Mouse (Mus musculus) erythroblast, embryonic 14.5 days (primary cell): ENCODE results near the gene Hsbp1. TPM values are rescaled to one million over a fixed set of nuclear protein-coding genes. Genes with fewer than 3 reads are reported as not detected.

Source experiments
- H3K27me3 ChIP-seq: 2 replicates; pipeline ENCODE4 v1.6.1; 2012; ENCODE audit warnings: inconsistent platforms; ENCODE audit not compliant: control insufficient read depth
- H3K36me3 ChIP-seq: 2 replicates; pipeline ENCODE4 v1.6.1; 2012; ENCODE audit warnings: mild to moderate bottlenecking, inconsistent platforms; ENCODE audit not compliant: control insufficient read depth
- H3K4me1 ChIP-seq: 2 replicates; pipeline ENCODE4 v1.6.1; 2012; ENCODE audit warnings: inconsistent platforms; ENCODE audit not compliant: control insufficient read depth
- H3K4me3 ChIP-seq: replicated peaks from 2 replicates; pipeline ENCODE3; 2012; ENCODE audit warnings: moderate library complexity, mild to moderate bottlenecking, inconsistent platforms
- H3K9me3 ChIP-seq: 2 replicates; pipeline ENCODE4 v1.6.1; 2012; ENCODE audit warnings: low read length, inconsistent platforms, mixed read lengths; ENCODE audit not compliant: control insufficient read depth
- GATA1 ChIP-seq: IDR thresholded peaks from 2 replicates; pipeline ENCODE4 v1.6.1; 2012; ENCODE audit warnings: low read length, inconsistent platforms, mixed read lengths
- TAL1 ChIP-seq: IDR thresholded peaks from 3 replicates; pipeline ENCODE4 v1.6.1; 2012; ENCODE audit warnings: low read length, inconsistent platforms, mixed read lengths
- polyA plus RNA-seq: library from polyadenylated mRNA; stranded (reverse); fragments of >175 nt; gene quantifications from 2 replicates; pipeline ENCODE4 v1.2.3, GENCODE M21; 2012

Gene Hsbp1
- polyA plus RNA-seq, 1 experiment: 1.7 TPM

- H3K27me3 ChIP-seq: no peaks in the 10 kb centered on the region
- no peak overlapping the region for H3K4me3 ChIP-seq
- TF ChIP-seq GATA1 (no peak), TAL1 (no peak)
- H3K36me3 ChIP-seq: no peaks in the 10 kb centered on the region
- peaks cover 3% of the 10 kb centered on the region; the same call in 1 of the 2 replicates for H3K9me3 ChIP-seq
- H3K4me1 ChIP-seq: no peaks in the 10 kb centered on the region
Measured at GRCm38 (mm10) chr8:119378476-119378875, 34.2 kb downstream of the Hsbp1 start.

GRCm38 (mm10) chr8:119380619-119381018 lies 36.3 kb downstream of the Hsbp1 start:
- no peaks in the 10 kb centered on the region for H3K27me3 ChIP-seq
- no peaks in the 10 kb centered on the region for H3K4me1 ChIP-seq
- no peaks in the 10 kb centered on the region for H3K36me3 ChIP-seq
- H3K4me3 ChIP-seq: no peak overlapping the region
- TF ChIP-seq TAL1 (no peak), GATA1 (no peak)
- no peaks in the 10 kb centered on the region for H3K9me3 ChIP-seq

GRCm38 (mm10) chr8:119384478-119384877 lies 40.2 kb downstream of the Hsbp1 start:
- Histone ChIP-seq H3K36me3 (no peaks in the 10 kb centered on the region), H3K9me3 (no peaks in the 10 kb centered on the region), H3K4me3 (no peak overlapping the region), H3K4me1 (no peaks in the 10 kb centered on the region), H3K27me3 (0 out of 2 replicates have a peak, but pooled peaks cover 2% of the 10 kb centered on the region)
- TF ChIP-seq TAL1 (no peak), GATA1 (no peak)

GRCm38 (mm10) chr8:119385854-119386253 lies 41.6 kb downstream of the Hsbp1 start:
- H3K36me3 ChIP-seq: no peaks in the 10 kb centered on the region
- no peaks in the 10 kb centered on the region for H3K9me3 ChIP-seq
- TF ChIP-seq TAL1: no peak
- TF ChIP-seq GATA1: no peak
- no peak overlapping the region for H3K4me3 ChIP-seq
- no peaks in the 10 kb centered on the region for H3K4me1 ChIP-seq
- H3K27me3 ChIP-seq: 0 out of 2 replicates have a peak, but pooled peaks cover 2% of the 10 kb centered on the region

- no peak overlapping the region for H3K4me3 ChIP-seq
- H3K27me3 ChIP-seq: 0 out of 2 replicates have a peak, but pooled peaks cover 2% of the 10 kb centered on the region
- H3K9me3 ChIP-seq: no peaks in the 10 kb centered on the region
- TF ChIP-seq TAL1: no peak
- TF ChIP-seq GATA1: no peak
- H3K36me3 ChIP-seq: no peaks in the 10 kb centered on the region
- H3K4me1 ChIP-seq: no peaks in the 10 kb centered on the region
Measured at GRCm38 (mm10) chr8:119386988-119387387, 42.7 kb downstream of the Hsbp1 start.

- peaks cover 26% of the 10 kb centered on the region for H3K4me1 ChIP-seq
- H3K4me3 ChIP-seq: peak overlapping the region; percentile 75
- no peaks in the 10 kb centered on the region for H3K9me3 ChIP-seq
- TF ChIP-seq TAL1: no peak
- no peak for TF ChIP-seq GATA1
- H3K27me3 ChIP-seq: no peaks in the 10 kb centered on the region
- no peaks in the 10 kb centered on the region for H3K36me3 ChIP-seq
Measured at GRCm38 (mm10) chr8:119394097-119394496, 49.8 kb downstream of the Hsbp1 start.

GRCm38 (mm10) chr8:119394524-119395026 lies 50.3 kb downstream of the Hsbp1 start, which contains the start of gene Mlycd:
Gene Mlycd (plus strand): TSS chr8:119394878.
- no peak for TF ChIP-seq GATA1
- no peak for TF ChIP-seq TAL1
- no peaks in the 10 kb centered on the region for H3K36me3 ChIP-seq
- H3K9me3 ChIP-seq: no peaks in the 10 kb centered on the region
- H3K4me1 ChIP-seq: peaks cover 26% of the 10 kb centered on the region
- H3K27me3 ChIP-seq: no peaks in the 10 kb centered on the region
- H3K4me3 ChIP-seq: peak within 1 kb of the TSS; percentile 75

GRCm38 (mm10) chr8:119395072-119395950 lies 51.0 kb downstream of the Hsbp1 start:
- H3K27me3 ChIP-seq: no peaks in the 10 kb centered on the region
- no peaks in the 10 kb centered on the region for H3K36me3 ChIP-seq
- no peaks in the 10 kb centered on the region for H3K9me3 ChIP-seq
- peaks cover 26% of the 10 kb centered on the region for H3K4me1 ChIP-seq
- TF ChIP-seq GATA1 (no peak), TAL1 (no peak)
- peak overlapping the region; percentile 75 for H3K4me3 ChIP-seq

Other genes with a start within 250 kb of the Hsbp1 start
- 0.28 and 0.34 TPM in 2 replicates for gene Mlycd, start 50.4 kb downstream of the Hsbp1 start, polyA plus RNA-seq
- gene Osgin1, start 89.6 kb downstream of the Hsbp1 start, polyA plus RNA-seq: 0.17 and 0.30 TPM in 2 replicates
- gene Necab2, start 102.2 kb downstream of the Hsbp1 start, polyA plus RNA-seq: not detected in 2 replicates
- not detected in 2 replicates for gene Slc38a8, start 157.2 kb downstream of the Hsbp1 start, polyA plus RNA-seq
- gene Mbtps1, start 214.2 kb downstream of the Hsbp1 start, polyA plus RNA-seq: 9.2 and 13.4 TPM in 2 replicates
- gene Hsdl1, start 230.7 kb downstream of the Hsbp1 start, polyA plus RNA-seq: 0.80 and 1.4 TPM in 2 replicates
- gene Dnaaf1, start 230.7 kb downstream of the Hsbp1 start, polyA plus RNA-seq: not detected in 2 replicates